Mouse (Mus musculus) CD4-positive, CD25-positive, alpha-beta regulatory T cell, adult 4 months (primary cell): Measurements from ENCODE around the gene Ap1s1. TPM values are rescaled to one million over a fixed set of nuclear protein-coding genes. Genes with fewer than 3 reads are reported as not detected.
A peak's percentile ranks its signal among the peaks of the same experiment; 100 is the strongest.

Experiments
- ATAC-seq: one replicate; pipeline ENCODE4 v1.8.0; 2017
- polyA plus RNA-seq, 2 experiments: library from polyadenylated mRNA; unstranded; fragments of 100-300 nt; shearing (Covaris generic); gene quantifications; one replicate each; pipeline ENCODE4 v1.2.1; 2017

Gene Ap1s1
- polyA plus RNA-seq, 2 experiments from 2014 or later, result 62.2 to 84.9 TPM

DNA sequence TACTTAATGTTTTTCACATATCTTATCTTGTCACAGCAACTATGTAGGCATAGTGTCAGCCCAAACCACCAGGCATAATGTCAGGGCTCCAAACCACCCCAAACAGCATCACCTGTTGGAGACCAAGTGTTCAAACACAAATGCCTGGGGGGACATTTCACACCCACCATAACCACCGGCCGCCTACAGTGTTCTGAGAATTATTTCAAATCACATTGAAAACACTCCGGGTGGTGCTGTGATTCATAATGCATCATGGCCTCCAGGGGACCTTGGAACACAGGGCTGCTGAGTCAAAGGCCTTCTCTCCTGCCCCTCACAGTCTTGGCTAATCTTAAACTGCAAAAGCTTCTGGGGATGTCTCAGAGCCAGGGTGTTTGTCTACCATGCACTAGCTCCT is 30.0 kb downstream of the Ap1s1 start:
- ATAC-seq, result no peak

DNA sequence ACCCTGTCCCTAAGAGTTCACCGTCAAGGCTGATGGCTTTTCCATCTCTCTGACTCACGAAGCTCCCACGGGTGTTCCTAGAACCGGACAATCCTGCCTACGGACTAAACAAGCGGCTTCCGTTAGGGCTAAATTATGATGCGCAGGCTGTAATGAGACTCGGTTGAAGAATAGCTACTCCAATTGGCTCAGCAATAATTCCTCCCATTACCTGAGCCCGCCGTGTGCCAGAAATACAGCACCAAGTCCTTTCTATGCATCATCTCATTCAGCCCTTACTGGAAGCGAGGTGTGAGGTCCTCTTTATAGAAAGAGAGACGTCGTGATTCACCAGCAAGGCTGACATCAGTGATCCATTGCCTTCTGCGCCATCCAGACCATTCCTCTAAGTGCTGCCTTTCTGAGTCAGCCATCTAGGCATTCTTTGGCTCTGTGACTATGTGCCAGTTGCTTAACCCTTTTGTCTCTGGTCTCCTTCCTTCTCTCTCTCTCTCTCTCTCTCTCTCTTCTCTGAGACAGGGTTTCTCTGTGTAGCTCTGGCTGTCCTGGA is 33.5 kb downstream of the Ap1s1 start:
- no peak for ATAC-seq

- peak; percentile 37 for ATAC-seq
These were observed 35.9 kb downstream of the Ap1s1 start for GRCm38 (mm10) chr5:137009988-137010387.

DNA sequence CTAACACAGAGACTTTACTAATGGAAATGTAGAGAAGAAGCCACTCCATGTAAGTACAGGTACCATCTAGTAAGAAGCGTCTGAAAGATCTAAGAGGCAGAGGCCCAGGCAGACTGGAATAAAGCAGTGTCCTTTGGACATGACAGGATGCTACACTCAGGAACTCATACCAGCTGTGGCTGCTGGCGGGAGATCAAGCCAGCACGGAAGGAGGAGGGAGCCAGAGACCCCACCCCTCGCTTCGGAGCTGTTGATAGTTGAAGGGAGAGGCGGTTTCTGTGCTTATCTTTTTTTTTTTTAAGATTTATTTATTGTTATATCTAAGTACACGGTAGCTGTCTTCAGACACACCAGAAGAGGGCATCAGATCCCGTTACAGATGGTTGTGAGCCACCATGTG is 38.7 kb downstream of the Ap1s1 start:
- ATAC-seq, result no peak

GRCm38 (mm10) chr5:137000612-137001011 is 45.3 kb downstream of the Ap1s1 start:
- ATAC-seq, result no peak

DNA sequence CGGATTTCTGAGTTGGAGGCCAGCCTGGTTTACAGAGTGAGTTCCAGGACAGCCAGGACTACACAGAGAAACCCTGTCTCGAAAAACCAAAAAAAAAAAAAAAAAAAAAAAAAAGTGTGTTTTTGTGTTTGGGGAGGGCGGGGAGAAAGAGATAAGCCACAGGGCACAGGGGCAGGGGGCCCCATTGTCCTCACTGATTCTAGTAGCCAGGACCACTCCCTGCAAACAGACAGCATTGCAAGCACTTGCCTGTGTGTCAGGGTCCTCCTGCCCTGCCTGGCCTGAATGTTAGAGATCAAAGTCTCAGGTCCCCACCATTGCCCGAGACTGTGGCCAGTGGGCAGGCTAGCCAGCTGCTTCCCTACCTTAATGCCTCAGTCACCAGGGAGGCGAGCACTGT is 46.5 kb downstream of the Ap1s1 start:
- ATAC-seq, result no peak

- ATAC-seq, result no peak
These were observed 56.1 kb downstream of the Ap1s1 start for GRCm38 (mm10) chr5:136989801-136990200.

- no peak for ATAC-seq
These were observed 57.5 kb downstream of the Ap1s1 start for GRCm38 (mm10) chr5:136988420-136988819.

DNA sequence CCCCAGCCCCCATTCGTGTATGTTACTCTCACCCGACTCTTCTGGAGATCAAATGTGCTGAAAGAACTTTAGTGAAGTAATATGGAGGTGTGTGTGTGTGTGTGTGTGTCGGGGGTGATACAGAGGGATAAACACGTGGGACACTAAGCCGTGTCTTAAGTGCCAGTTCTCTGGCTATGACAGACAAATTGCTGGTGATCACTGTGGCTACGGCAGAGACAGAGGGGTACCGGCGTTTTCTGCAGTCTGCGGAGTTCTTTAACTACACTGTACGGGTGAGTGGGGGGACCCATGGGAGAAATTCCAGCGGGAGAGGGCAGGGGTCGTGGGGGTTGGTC is 58.0 kb downstream of the Ap1s1 start, which contains the start of gene Znhit1:
Znhit1 (minus strand) TSS at position 88 of the 338 bp plus-strand sequence.
- no peak for ATAC-seq

- peak; percentile 25 for ATAC-seq
These were observed 58.6 kb downstream of the Ap1s1 start for GRCm38 (mm10) chr5:136987138-136987933.

DNA sequence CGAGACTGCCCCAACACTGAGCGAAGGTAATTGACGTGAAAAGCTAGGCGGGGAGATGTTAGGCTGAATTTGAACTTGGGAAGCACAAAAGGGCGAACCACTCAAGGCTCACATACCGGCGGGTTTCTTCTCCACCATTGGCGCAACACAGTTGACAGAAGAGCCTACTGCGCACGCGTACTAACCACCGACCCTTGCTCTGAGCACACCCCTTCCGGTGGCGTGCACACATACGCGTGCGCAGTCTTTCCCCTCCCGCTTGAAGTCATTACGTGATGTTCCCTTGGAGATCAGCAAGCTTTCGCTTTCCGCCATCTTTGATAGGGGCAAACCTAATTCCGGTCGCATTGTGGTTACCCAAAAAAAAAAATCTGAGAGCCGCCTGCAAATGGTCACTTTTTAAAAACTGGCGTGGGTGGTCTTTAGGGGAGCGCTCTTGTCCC is 59.2 kb downstream of the Ap1s1 start, which contains the start of gene Plod3:
Plod3 (plus strand) TSS at position 325 of the 443 bp plus-strand sequence.
- peak; percentile 98 for ATAC-seq

Other genes starting within 250 kb of the Ap1s1 start
- gene Col26a1, start 162.9 kb downstream of the Ap1s1 start, polyA plus RNA-seq, result under 1 TPM in 1 of 2 experiments, not detected in 1; 0.41 TPM
- gene Ift22, start 138.0 kb downstream of the Ap1s1 start, polyA plus RNA-seq, result 10 to 100 TPM; 12.5 to 14.1 TPM
- gene Fis1, start 92.9 kb downstream of the Ap1s1 start, polyA plus RNA-seq, result 100 to 1,000 TPM; 390 to 404 TPM
- gene Cldn15, start 79.5 kb downstream of the Ap1s1 start, polyA plus RNA-seq, result under 1 TPM in 1 of 2 experiments, not detected in 1; 0.34 TPM
- 1 to 10 TPM; 4.4 to 8.8 TPM for gene Plod3, start 59.1 kb downstream of the Ap1s1 start, polyA plus RNA-seq
- 10 to 100 TPM; 50.3 to 67.0 TPM for gene Znhit1, start 58.1 kb downstream of the Ap1s1 start, polyA plus RNA-seq
- gene Vgf, start 19.7 kb downstream of the Ap1s1 start, polyA plus RNA-seq, result not detected
- gene Serpine1, start 26.1 kb upstream of the Ap1s1 start, polyA plus RNA-seq, result under 1 TPM in 1 of 2 experiments, not detected in 1; 0.20 TPM
- 10 to 100 TPM; 15.1 to 18.5 TPM for gene Trim56, start 70.1 kb upstream of the Ap1s1 start, polyA plus RNA-seq
- not detected for gene Muc3, start 103.2 kb upstream of the Ap1s1 start, polyA plus RNA-seq
- 1 to 10 TPM; 8.0 to 9.5 TPM for gene Muc3a, start 166.3 kb upstream of the Ap1s1 start, polyA plus RNA-seq
- under 1 TPM in 1 of 2 experiments, not detected in 1; 0.16 TPM for gene Ache, start 241.4 kb upstream of the Ap1s1 start, polyA plus RNA-seq
- 1 to 10 TPM in 1 of 2 experiments, under 1 TPM in 1; 0.65 to 1.3 TPM for gene Ufsp1, start 248.5 kb upstream of the Ap1s1 start, polyA plus RNA-seq